ENCODE assay signal across 12 mouse cellular contexts in genomic region chr17:28375592-28376061, GRCm38 (mm10). TPM values are rescaled to one million over a fixed set of nuclear protein-coding genes. Genes with fewer than 3 reads are reported as not detected.
DNase-seq lines count a peak whose midpoint lies in the region; ATAC-seq and TF ChIP-seq lines count a peak whose summit lies in the region.
"Had no signal": no experiment of that assay in that cellular context is flagged by ENCODE, and none has a peak within 500 bp of the region (broad histone marks: within the 10 kb centered on the region; RNA-seq: fewer than 3 reads in every experiment).

No protein-coding gene starts in this region.

- H3K36me3 ChIP-seq in lung, embryonic 14.5 days (ENCODE audit: insufficient read depth): no peaks in the 10 kb centered on the region
- H3K36me3 ChIP-seq in hindbrain, embryonic 13.5 days: no peaks in the 10 kb centered on the region
- H3K36me3 ChIP-seq: forebrain, embryonic 10.5 days had no signal

- peak overlapping the region; percentile 18; the same call in 1 of the 2 replicates for H3K4me2 ChIP-seq in lung, embryonic 14.5 days
- no peak overlapping the region for H3K4me2 ChIP-seq in hindbrain, embryonic 13.5 days

- ATAC-seq in lung, embryonic 14.5 days (ENCODE audit: insufficient read depth): no peak
- ATAC-seq in granulocyte monocyte progenitor cell, adult 5-6 weeks (replicated peaks; ENCODE audit: poor library complexity, severe bottlenecking): peak; percentile 57
- ATAC-seq in hindbrain, embryonic 13.5 days (ENCODE audit: low FRiP score): no peak

- H3K27me3 ChIP-seq in lung, embryonic 14.5 days (ENCODE audit: insufficient read depth, low read length): peaks cover 20% of the 10 kb centered on the region
- peaks cover 43% of the 10 kb centered on the region for H3K27me3 ChIP-seq in hindbrain, embryonic 13.5 days

- H3K9me3 ChIP-seq in lung, embryonic 14.5 days (ENCODE audit: low read depth, low read length): no peaks in the 10 kb centered on the region
- no peaks in the 10 kb centered on the region for H3K9me3 ChIP-seq in hindbrain, embryonic 13.5 days
- H3K9me3 ChIP-seq: forebrain, embryonic 10.5 days had no signal

- WGBS in lung, embryonic 14.5 days: 12% methylated on average over 17 of the region's 17 CpGs
- WGBS in hindbrain, embryonic 13.5 days: 20% methylated on average over 17 of the region's 17 CpGs

- no peak overlapping the region for H3K4me3 ChIP-seq in lung, embryonic 14.5 days (ENCODE audit: low read depth, low read length)
- H3K4me3 ChIP-seq in hindbrain, embryonic 13.5 days: no peak overlapping the region
- no peak overlapping the region for H3K4me3 ChIP-seq in layer of hippocampus, adult 2 months
- H3K4me3 ChIP-seq: forebrain, embryonic 10.5 days had no signal

- no peak for TF ChIP-seq CTCF in lung, embryonic 14.5 days (IDR thresholded peaks at IDR 0.05; ENCODE audit: low read depth)
- no peak for TF ChIP-seq CTCF in layer of hippocampus, adult 2 months (conservative IDR thresholded peaks at IDR 0.05)

- no peak overlapping the region for H3K9ac ChIP-seq in lung, embryonic 14.5 days
- H3K9ac ChIP-seq in hindbrain, embryonic 13.5 days: no peak overlapping the region

- H3K4me1 ChIP-seq in lung, embryonic 14.5 days (ENCODE audit: insufficient read depth): no peaks in the 10 kb centered on the region
- H3K4me1 ChIP-seq in hindbrain, embryonic 13.5 days (replicated peaks): no peaks in the 10 kb centered on the region; the same call in 1 of the 2 replicates

- no peak for DNase-seq in lung, embryonic 14.5 days
- no peak for DNase-seq in lung, postnatal 25 days (ENCODE audit: low spot score)
- DNase-seq in ES-CJ7 (ENCODE audit: low read depth, low spot score): peak; percentile 67
- peak; percentile 53 for DNase-seq in naive thymus-derived CD4-positive, alpha-beta T cell, adult 2 months (ENCODE audit: low read depth)
- DNase-seq in cerebellum, adult 18-20 months: no peak
- no peak for DNase-seq in layer of hippocampus, adult 2 months (ENCODE audit: low spot score in 2 of 2)
- DNase-seq: cerebellum, adult 2 months; heart, adult 11 months; kidney, adult 8-10 months had no signal

- H3K27ac ChIP-seq in lung, embryonic 14.5 days (ENCODE audit: low read depth): no peak overlapping the region
- H3K27ac ChIP-seq in hindbrain, embryonic 13.5 days: no peak overlapping the region
- no peak overlapping the region for H3K27ac ChIP-seq in layer of hippocampus, adult 2 months
- H3K27ac ChIP-seq: forebrain, embryonic 10.5 days had no signal

RNA-seq across cellular contexts. Expression of gene Tulp1, which starts 10.6 kb away (rescaled TPM):
- polyA plus RNA-seq in lung, embryonic 14.5 days (2014; fragmentation: Nextera tagmentation; extraction: Ambion mirVana): 3.0 and 3.6 TPM in 2 replicates
- not detected in 2 replicates for total RNA-seq in granulocyte monocyte progenitor cell, adult 5-6 weeks (2014; fragmentation: Nextera tagmentation)
- 0.69 TPM in 1 of 2 replicates, not detected in the other for total RNA-seq in granulocyte monocyte progenitor cell, adult 5-6 weeks (2017)
- 2.1 and 2.2 TPM in 2 replicates for polyA plus RNA-seq in hindbrain, embryonic 13.5 days (2015; fragmentation: Nextera tagmentation; extraction: Ambion mirVana)
- total RNA-seq in layer of hippocampus, adult 2 months (2021): not detected
- polyA plus RNA-seq: cerebellum, adult 2 months had no signal

RNA-seq across cellular contexts. Expression of gene Tead3, which starts 25.0 kb away (rescaled TPM):
- polyA plus RNA-seq in lung, embryonic 14.5 days (2014; fragmentation: Nextera tagmentation; extraction: Ambion mirVana): 11.2 and 11.3 TPM in 2 replicates
- 3.3 TPM in 1 of 2 replicates, not detected in the other for total RNA-seq in granulocyte monocyte progenitor cell, adult 5-6 weeks (2014; fragmentation: Nextera tagmentation)
- total RNA-seq in granulocyte monocyte progenitor cell, adult 5-6 weeks (2017): 0.04 TPM in 1 of 2 replicates, not detected in the other
- 1.8 and 2.0 TPM in 2 replicates for polyA plus RNA-seq in hindbrain, embryonic 13.5 days (2015; fragmentation: Nextera tagmentation; extraction: Ambion mirVana)
- 1 to 10 TPM; 3.0 to 3.2 TPM for total RNA-seq in layer of hippocampus, adult 2 months (2021)

RNA-seq across cellular contexts. Expression of gene Rpl10a, which starts 47.4 kb away (rescaled TPM):
- 799 and 802 TPM in 2 replicates for polyA plus RNA-seq in lung, embryonic 14.5 days (2014; fragmentation: Nextera tagmentation; extraction: Ambion mirVana)
- 2,618 and 3,063 TPM in 2 replicates for total RNA-seq in granulocyte monocyte progenitor cell, adult 5-6 weeks (2014; fragmentation: Nextera tagmentation)
- total RNA-seq in granulocyte monocyte progenitor cell, adult 5-6 weeks (2017): 785 and 838 TPM in 2 replicates
- polyA plus RNA-seq in hindbrain, embryonic 13.5 days (2015; fragmentation: Nextera tagmentation; extraction: Ambion mirVana): 336 and 366 TPM in 2 replicates
- total RNA-seq in layer of hippocampus, adult 2 months (2021): 100 to 1,000 TPM; 345 to 350 TPM

Comparison
In these comparisons a context has a peak if more than half of its experiments do, and no peak if none do; other contexts are left out.
1. DNase-seq: peak in ES-CJ7 (single experiment) and naive thymus-derived CD4-positive, alpha-beta T cell, adult 2 months (single experiment); none in lung, embryonic 14.5 days (single experiment), lung, postnatal 25 days (single experiment), cerebellum, adult 18-20 months (0 of 2) and layer of hippocampus, adult 2 months (0 of 2).